Mouse (Mus musculus) cerebellum, postnatal 4 days (tissue): ENCODE results near the gene 4933402J07Rik.

Experiments
- DNase-seq, 2 experiments: peaks; one replicate each; pipeline ENCODE4 v3.0.0; 2022; ENCODE audit warnings: low spot score in 2 of 2, mixed read lengths in 1 of 2

The 4933402J07Rik gene

GRCm38 (mm10) chr8:87620225-87620624 is 56.6 kb downstream of the 4933402J07Rik start:
- peak in 1 of 2 experiments; percentile 64 for DNase-seq

GRCm38 (mm10) chr8:87621181-87621580 is 57.5 kb downstream of the 4933402J07Rik start:
- DNase-seq: peak in 1 of 2 experiments; percentile 40

- no peak for DNase-seq
Measured at GRCm38 (mm10) chr8:87629656-87630055, 66.0 kb downstream of the 4933402J07Rik start.

- no peak for DNase-seq
Measured at GRCm38 (mm10) chr8:87631776-87632175, 68.1 kb downstream of the 4933402J07Rik start.

GRCm38 (mm10) chr8:87636226-87636742 is 72.6 kb downstream of the 4933402J07Rik start:
- DNase-seq: no peak
